Mouse (Mus musculus) bone marrow macrophage, adult 2 months (primary cell): ENCODE measurements at regions not wholly inside any gene's neighbourhood (a gene's known extent, or its start where the extent isn't known, plus 50 kb on each side); places are given as distances from the start of the nearest gene placed in this dataset.

ENCODE experiments used
- CTCF ChIP-seq: IDR thresholded peaks from 2 replicates; pipeline ENCODE4 v1.5.1; 2012; ENCODE audit warnings: low read depth, mild to moderate bottlenecking, low read length, moderate library complexity
- POLR2A ChIP-seq: IDR thresholded peaks from 2 replicates; pipeline ENCODE4 v1.6.1; 2012; ENCODE audit warnings: mild to moderate bottlenecking, low read depth, low read length, borderline replicate concordance

DNA sequence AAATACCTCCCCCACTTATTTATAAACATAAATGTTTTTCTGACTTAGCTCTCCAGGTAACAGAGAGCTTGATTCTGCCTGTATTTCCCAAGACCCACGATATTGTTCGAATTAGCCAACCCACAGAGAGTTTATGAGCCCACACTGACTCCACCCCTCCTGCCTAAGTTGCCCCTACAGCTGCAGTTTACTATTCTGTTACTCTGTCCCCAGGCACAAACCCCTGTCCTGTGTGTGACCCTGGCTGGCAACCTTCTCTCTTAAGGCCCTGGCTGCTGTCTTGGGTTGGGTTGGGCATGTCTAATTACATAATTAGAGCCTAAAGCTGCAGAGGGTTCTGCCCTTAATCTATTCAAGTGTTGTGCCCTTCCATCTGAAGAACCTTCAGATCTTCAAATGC, 116.4 kb upstream of the Adra1d start:
- TF ChIP-seq CTCF (no peak), POLR2A (no peak)
